Mouse (Mus musculus) gastrocnemius, postnatal 14 days (tissue): ENCODE data around the gene Fcho1. TPM values are rescaled to one million over a fixed set of nuclear protein-coding genes. Genes with fewer than 3 reads are reported as not detected.

Experiments
- DNase-seq: peaks from one replicate; pipeline ENCODE4 v3.0.0; 2021; ENCODE audit warnings: mixed read lengths
- intact Hi-C: fragments of 180-260 bp; cut with DNase I; formaldehyde crosslinking; loops from one replicate; pipeline ENCODE4 v1.15.1; 2025; ENCODE audit warnings: low total_unique reads
- total RNA-seq, 2 experiments: library from RNA; stranded (reverse); gene quantifications; 2 replicates each; pipeline ENCODE4 v1.2.3; 2021

Fcho1 gene
- total RNA-seq, 2 experiments from 2014 or later, result 0.39 to 0.53 TPM

- no peak for DNase-seq
- intact Hi-C loops, result no loop called here
These were observed 37.9 kb downstream of the Fcho1 start for GRCm38 (mm10) chr8:71687616-71688015.

- intact Hi-C loops, result no loop called here
- DNase-seq, result no peak
These were observed 39.3 kb downstream of the Fcho1 start for GRCm38 (mm10) chr8:71686143-71686734.

- DNase-seq, result no peak
- intact Hi-C loops, result no loop called here
These were observed 39.9 kb downstream of the Fcho1 start for GRCm38 (mm10) chr8:71685573-71685972.

- no peak for DNase-seq
- intact Hi-C loops, result no loop called here
These were observed 40.8 kb downstream of the Fcho1 start for GRCm38 (mm10) chr8:71684701-71685100.

GRCm38 (mm10) chr8:71682832-71683231 lies 42.7 kb downstream of the Fcho1 start:
- intact Hi-C loops, result no loop called here
- DNase-seq, result no peak

GRCm38 (mm10) chr8:71681369-71681915 lies 44.1 kb downstream of the Fcho1 start:
- intact Hi-C loops, result no loop called here
- DNase-seq, result no peak

GRCm38 (mm10) chr8:71680471-71680870 lies 45.0 kb downstream of the Fcho1 start:
- DNase-seq, result no peak
- intact Hi-C loops, result no loop called here

GRCm38 (mm10) chr8:71679550-71680168 lies 45.9 kb downstream of the Fcho1 start:
- no peak for DNase-seq

GRCm38 (mm10) chr8:71679116-71679515 lies 46.4 kb downstream of the Fcho1 start:
- intact Hi-C loops, result no loop called here
- DNase-seq, result no peak

More at GRCm38 (mm10) chr8:71679550-71680168, 45.9 kb downstream of the Fcho1 start:
- intact Hi-C loops, result no loop called here

GRCm38 (mm10) chr8:71678216-71678615 lies 47.3 kb downstream of the Fcho1 start:
- no peak for DNase-seq
- intact Hi-C loops, result no loop called here

GRCm38 (mm10) chr8:71677555-71677954 lies 48.0 kb downstream of the Fcho1 start:
- no peak for DNase-seq

GRCm38 (mm10) chr8:71676803-71677202 lies 48.7 kb downstream of the Fcho1 start:
- intact Hi-C loops, result no loop called here

More at GRCm38 (mm10) chr8:71677555-71677954, 48.0 kb downstream of the Fcho1 start:
- intact Hi-C loops, result no loop called here

GRCm38 (mm10) chr8:71676020-71676741 lies 49.3 kb downstream of the Fcho1 start, which contains the start of gene Jak3:
Gene Jak3 (plus strand): TSS chr8:71676296.
- intact Hi-C loops, result no loop called here
- DNase-seq, result no peak

More at GRCm38 (mm10) chr8:71676803-71677202, 48.7 kb downstream of the Fcho1 start:
- no peak for DNase-seq

GRCm38 (mm10) chr8:71675456-71676019 lies 50.0 kb downstream of the Fcho1 start:
- intact Hi-C loops, result no loop called here
- no peak for DNase-seq

- intact Hi-C loops, result no loop called here
- DNase-seq, result no peak
These were observed 51.4 kb downstream of the Fcho1 start for GRCm38 (mm10) chr8:71674071-71674470.

- no peak for DNase-seq
- intact Hi-C loops, result no loop called here
These were observed 53.3 kb downstream of the Fcho1 start for GRCm38 (mm10) chr8:71672168-71672735.

GRCm38 (mm10) chr8:71671549-71671965 lies 54.0 kb downstream of the Fcho1 start, which contains the start of gene Unc13a:
Gene Unc13a (minus strand): TSS chr8:71671757.
- intact Hi-C loops, result no loop called here
- DNase-seq, result peak; percentile 89

GRCm38 (mm10) chr8:71670621-71671548 lies 54.6 kb downstream of the Fcho1 start:
- intact Hi-C loops, result no loop called here
- no peak for DNase-seq

- no peak for DNase-seq
- intact Hi-C loops, result no loop called here
These were observed 55.3 kb downstream of the Fcho1 start for GRCm38 (mm10) chr8:71670198-71670597.
